Mouse (Mus musculus) hindbrain, embryonic 12.5 days (tissue): ENCODE data around the gene Fgfbp3. TPM values are rescaled to one million over a fixed set of nuclear protein-coding genes. Genes with fewer than 3 reads are reported as not detected.
"Not testable (repeated sequence)": the region's sequence is repeated elsewhere in the genome, so short reads cannot be mapped to it uniquely, and the experiment has no call there.

Experiments
- ATAC-seq: fragments of 200-750 bp; cut with Nextera tagmentation; 2 replicates; pipeline ENCODE4 v1.8.0; 2017; ENCODE audit warnings: moderate TSS enrichment; ENCODE audit not compliant: low FRiP score
- H3K27ac ChIP-seq: fragments of 300-500 bp; sonication (generic); 2 replicates; pipeline ENCODE4 v1.5.1; 2016; ENCODE audit warnings: mild to moderate bottlenecking
- H3K27me3 ChIP-seq: fragments of 300-500 bp; sonication (generic); 2 replicates; pipeline ENCODE4 v1.6.1; 2016; ENCODE audit warnings: mild to moderate bottlenecking
- H3K36me3 ChIP-seq: fragments of 300-500 bp; sonication (generic); 2 replicates; pipeline ENCODE4 v1.6.1; 2016; ENCODE audit warnings: mild to moderate bottlenecking
- H3K4me1 ChIP-seq: fragments of 300-500 bp; sonication (generic); 2 replicates; pipeline ENCODE4 v1.6.1; 2016
- H3K4me2 ChIP-seq: fragments of 300-500 bp; sonication (generic); replicated peaks from 2 replicates; pipeline ENCODE4 v1.6.1; 2016; ENCODE audit warnings: mild to moderate bottlenecking
- H3K4me3 ChIP-seq: fragments of 300-500 bp; sonication (generic); 2 replicates; pipeline ENCODE4 v1.5.1; 2016; ENCODE audit warnings: mild to moderate bottlenecking
- H3K9ac ChIP-seq: fragments of 300-500 bp; sonication (generic); 2 replicates; pipeline ENCODE4 v1.6.1; 2016; ENCODE audit warnings: mild to moderate bottlenecking, moderate library complexity
- H3K9me3 ChIP-seq: fragments of 300-500 bp; sonication (generic); replicated peaks from 2 replicates; pipeline ENCODE4 v1.6.1; 2016; ENCODE audit warnings: mild to moderate bottlenecking
- WGBS: fragments of 180-500 bp; shearing (Covaris S2); methylation state at CpG from one replicate; pipeline ENCODE4 v1.1.7; 2016; 5-methylcytosine and 5-hydroxymethylcytosine counted together
- polyA plus RNA-seq: library from polyadenylated mRNA; unstranded; fragments of >200 nt; fragmentation: Nextera tagmentation; extraction: Ambion mirVana; gene quantifications from 2 replicates; pipeline ENCODE4 v1.2.1, GENCODE M21; 2016

Fgfbp3 gene
- polyA plus RNA-seq, 1 experiment from 2014 or later: 42.7 TPM

DNA sequence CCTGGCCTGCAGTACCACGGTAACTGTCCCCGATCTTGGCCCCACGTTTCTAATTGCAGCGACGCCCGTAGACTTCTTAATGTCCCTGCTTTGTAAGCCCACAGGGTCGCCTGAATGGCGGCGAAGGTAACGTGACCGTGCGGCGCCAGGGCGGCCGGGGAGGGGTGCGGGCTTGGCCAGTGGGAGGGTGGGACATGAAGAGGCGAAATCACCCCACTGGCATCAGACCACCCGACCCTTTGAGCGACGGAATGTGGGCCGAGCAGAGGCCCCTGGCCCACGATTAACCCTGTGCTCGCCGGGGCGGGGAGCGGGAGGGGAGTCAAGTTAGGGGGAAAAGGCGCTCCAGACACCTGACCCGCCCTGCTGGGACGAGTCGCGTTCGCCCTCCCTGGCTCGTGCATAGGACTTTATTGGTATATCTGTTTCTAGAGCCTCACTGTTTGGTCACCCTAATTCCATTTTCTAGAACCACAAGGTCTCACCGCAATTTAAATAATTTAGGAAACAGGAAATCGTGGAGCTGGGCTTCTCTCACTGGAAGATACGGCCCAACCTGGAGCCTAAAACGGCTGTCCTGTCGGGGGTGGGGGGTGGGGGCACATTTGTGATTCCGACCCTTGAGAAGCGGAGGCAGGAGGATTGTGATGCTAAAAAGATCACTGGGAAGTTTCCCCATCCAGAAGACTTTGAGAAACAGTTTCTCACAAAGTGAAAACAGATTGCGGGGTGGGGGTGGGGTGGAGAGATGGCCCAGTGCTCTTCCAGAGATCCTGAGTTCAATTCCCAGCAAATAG lies 15.0 kb downstream of the Fgfbp3 start:
- no peaks in the 10 kb centered on the region for H3K9me3 ChIP-seq
- H3K4me2 ChIP-seq: peak overlapping the region; percentile 60
- H3K4me3 ChIP-seq: peak overlapping the region; percentile 48
- peak overlapping the region; percentile 79 for H3K27ac ChIP-seq
- no peaks in the 10 kb centered on the region for H3K36me3 ChIP-seq
- H3K9ac ChIP-seq: peak overlapping the region; percentile 74
- 0 out of 2 replicates have a peak, but pooled peaks cover 6% of the 10 kb centered on the region for H3K4me1 ChIP-seq
- no peaks in the 10 kb centered on the region for H3K27me3 ChIP-seq
- ATAC-seq: peak; percentile 95
- 1% methylated on average over 41 of the region's 41 CpGs for WGBS

GRCm38 (mm10) chr19:36903377-36903776 lies 16.0 kb downstream of the Fgfbp3 start:
- H3K27ac ChIP-seq: peak overlapping the region; percentile 79; the same call in 1 of the 2 replicates
- H3K36me3 ChIP-seq: no peaks in the 10 kb centered on the region
- H3K27me3 ChIP-seq: no peaks in the 10 kb centered on the region
- H3K9ac ChIP-seq: no peak overlapping the region
- WGBS: 28% methylated on average over 7 of the region's 7 CpGs
- 0 out of 2 replicates have a peak, but pooled peaks cover 6% of the 10 kb centered on the region for H3K4me1 ChIP-seq
- no peak for ATAC-seq
- no peaks in the 10 kb centered on the region for H3K9me3 ChIP-seq
- H3K4me3 ChIP-seq: no peak overlapping the region
- peak overlapping the region; percentile 60 for H3K4me2 ChIP-seq

GRCm38 (mm10) chr19:36897778-36898177 lies 21.6 kb downstream of the Fgfbp3 start:
- Histone ChIP-seq H3K4me2 (no peak overlapping the region), H3K9ac (no peak overlapping the region), H3K4me1 (peaks cover 16% of the 10 kb centered on the region), H3K27me3 (no peaks in the 10 kb centered on the region), H3K4me3 (no peak overlapping the region), H3K27ac (no peak overlapping the region; the same call in 1 of the 2 replicates), H3K9me3 (no peaks in the 10 kb centered on the region), H3K36me3 (peaks cover 17% of the 10 kb centered on the region)
- ATAC-seq: no peak
- 44% methylated on average over 9 of the region's 9 CpGs for WGBS

- Histone ChIP-seq H3K4me1 (peaks cover 16% of the 10 kb centered on the region), H3K9ac (0 out of 2 replicates have a peak overlapping the region, but pooled peaks have one; percentile 18), H3K36me3 (peaks cover 23% of the 10 kb centered on the region), H3K4me2 (peak overlapping the region; percentile 13; the same call in 1 of the 2 replicates), H3K4me3 (no peak overlapping the region), H3K27ac (peak overlapping the region; percentile 80), H3K27me3 (no peaks in the 10 kb centered on the region), H3K9me3 (no peaks in the 10 kb centered on the region)
- peak; percentile 93 for ATAC-seq
- WGBS: 15% methylated on average over 10 of the region's 10 CpGs
Observed at GRCm38 (mm10) chr19:36896791-36897569, 22.4 kb downstream of the Fgfbp3 start.

DNA sequence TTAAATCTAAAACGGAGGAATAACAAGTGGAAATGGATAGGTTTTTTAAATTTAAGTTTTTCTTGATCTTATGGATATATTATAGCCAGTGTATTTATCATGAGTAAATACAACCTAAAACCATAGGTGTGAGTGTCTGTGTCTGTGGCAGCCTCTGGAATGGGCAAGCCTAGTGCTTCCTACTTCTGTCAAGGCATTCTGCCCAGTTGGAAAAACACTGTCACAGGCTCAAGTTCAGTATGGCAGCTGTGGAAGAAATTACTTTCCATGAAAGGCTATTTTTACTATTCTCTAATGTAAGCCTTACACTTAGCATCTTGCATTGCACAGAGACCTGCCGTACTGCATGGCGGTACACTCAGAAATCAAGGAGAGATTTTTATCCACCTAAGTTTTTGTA lies 27.7 kb downstream of the Fgfbp3 start:
- 97% methylated on average over 3 of the region's 3 CpGs for WGBS
- H3K27me3 ChIP-seq: no peaks in the 10 kb centered on the region
- H3K4me2 ChIP-seq: no peak overlapping the region
- no peak overlapping the region for H3K4me3 ChIP-seq
- no peak overlapping the region for H3K9ac ChIP-seq
- peaks cover 69% of the 10 kb centered on the region for H3K36me3 ChIP-seq
- H3K27ac ChIP-seq: no peak overlapping the region
- ATAC-seq: no peak
- no peaks in the 10 kb centered on the region for H3K9me3 ChIP-seq
- peaks cover 9% of the 10 kb centered on the region for H3K4me1 ChIP-seq

DNA sequence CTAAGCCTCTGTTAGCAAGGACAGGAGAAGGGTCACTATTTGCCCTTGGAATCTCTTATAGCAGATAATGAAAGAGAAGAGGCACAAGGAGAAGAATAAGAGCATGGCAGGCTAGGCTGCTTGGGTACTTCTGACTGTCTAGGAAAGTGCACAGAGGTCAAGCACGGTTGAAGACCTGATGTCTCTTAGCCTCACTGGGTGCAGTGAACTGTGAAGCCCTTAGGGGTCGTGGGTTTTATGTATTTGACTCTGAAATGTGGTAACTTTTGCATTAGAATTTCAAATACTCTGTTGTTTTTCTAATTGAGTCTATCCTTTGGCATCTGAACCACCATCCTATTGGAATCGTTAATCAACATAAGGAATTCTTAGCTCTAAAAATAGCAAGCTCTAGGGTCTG lies 31.7 kb downstream of the Fgfbp3 start:
- WGBS: 47% methylated on average over 3 of the region's 3 CpGs
- H3K9ac ChIP-seq: no peak overlapping the region
- H3K27ac ChIP-seq: no peak overlapping the region
- no peak for ATAC-seq
- no peak overlapping the region for H3K4me3 ChIP-seq
- H3K4me2 ChIP-seq: no peak overlapping the region
- H3K9me3 ChIP-seq: no peaks in the 10 kb centered on the region
- H3K4me1 ChIP-seq: no peaks in the 10 kb centered on the region
- H3K27me3 ChIP-seq: no peaks in the 10 kb centered on the region
- H3K36me3 ChIP-seq: peaks cover 87% of the 10 kb centered on the region

GRCm38 (mm10) chr19:36886316-36886715 lies 33.1 kb downstream of the Fgfbp3 start:
- ATAC-seq: no peak
- Histone ChIP-seq H3K4me2 (no peak overlapping the region), H3K36me3 (peaks cover 88% of the 10 kb centered on the region), H3K27ac (no peak overlapping the region), H3K9me3 (no peaks in the 10 kb centered on the region), H3K27me3 (no peaks in the 10 kb centered on the region), H3K9ac (no peak overlapping the region), H3K4me1 (no peaks in the 10 kb centered on the region), H3K4me3 (no peak overlapping the region)
- WGBS: 73% methylated on average over 2 of the region's 2 CpGs

- Histone ChIP-seq H3K4me3 (no peak overlapping the region), H3K27ac (no peak overlapping the region), H3K4me2 (no peak overlapping the region), H3K9ac (no peak overlapping the region), H3K27me3 (no peaks in the 10 kb centered on the region), H3K36me3 (peaks cover 81% of the 10 kb centered on the region), H3K4me1 (no peaks in the 10 kb centered on the region), H3K9me3 (no peaks in the 10 kb centered on the region)
- WGBS: 83% methylated on average over 6 of the region's 6 CpGs
- ATAC-seq: no peak
Observed at GRCm38 (mm10) chr19:36883119-36883518, 36.3 kb downstream of the Fgfbp3 start.

DNA sequence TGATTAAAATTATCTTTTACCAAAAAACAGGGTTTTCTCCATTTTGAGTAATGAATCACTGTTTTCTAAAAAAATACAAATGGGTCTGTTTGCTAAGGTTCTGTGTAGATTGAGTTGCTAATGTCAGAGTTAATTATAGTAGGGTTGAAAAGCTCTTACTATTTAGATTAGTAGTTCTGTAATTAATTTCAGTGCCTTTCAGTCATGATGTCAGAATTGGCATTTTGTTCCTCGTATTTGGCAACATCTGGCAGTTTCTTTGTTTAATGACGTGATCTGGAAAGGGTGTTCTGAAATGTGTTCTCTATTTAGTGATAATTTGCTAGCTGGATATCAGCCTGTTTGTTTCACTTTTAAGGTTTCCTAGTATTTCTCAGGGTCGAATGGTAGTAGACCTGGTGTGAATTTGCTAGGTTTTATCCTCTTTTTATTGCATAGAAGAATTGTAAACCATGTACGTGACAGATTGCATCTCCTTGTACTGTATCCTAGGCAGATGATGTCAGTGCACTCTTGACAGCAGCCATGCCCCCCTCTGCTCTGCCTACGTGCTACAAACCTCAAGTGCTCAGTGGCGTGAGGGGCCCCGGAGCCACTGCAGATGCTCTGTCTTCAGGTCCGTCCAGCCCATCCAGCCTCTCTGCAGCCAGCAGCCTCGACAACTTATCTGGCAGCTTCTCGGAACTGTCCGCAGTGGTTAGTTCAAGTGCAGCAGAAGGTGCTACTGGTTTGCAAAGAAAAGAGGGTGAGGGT lies 40.5 kb downstream of the Fgfbp3 start:
- Histone ChIP-seq H3K4me2 (no peak overlapping the region), H3K4me3 (no peak overlapping the region), H3K27me3 (no peaks in the 10 kb centered on the region), H3K36me3 (peaks cover 85% of the 10 kb centered on the region), H3K27ac (no peak overlapping the region), H3K9me3 (no peaks in the 10 kb centered on the region), H3K4me1 (no peaks in the 10 kb centered on the region), H3K9ac (no peak overlapping the region)
- no peak for ATAC-seq
- 84% methylated on average over 11 of the region's 11 CpGs for WGBS

DNA sequence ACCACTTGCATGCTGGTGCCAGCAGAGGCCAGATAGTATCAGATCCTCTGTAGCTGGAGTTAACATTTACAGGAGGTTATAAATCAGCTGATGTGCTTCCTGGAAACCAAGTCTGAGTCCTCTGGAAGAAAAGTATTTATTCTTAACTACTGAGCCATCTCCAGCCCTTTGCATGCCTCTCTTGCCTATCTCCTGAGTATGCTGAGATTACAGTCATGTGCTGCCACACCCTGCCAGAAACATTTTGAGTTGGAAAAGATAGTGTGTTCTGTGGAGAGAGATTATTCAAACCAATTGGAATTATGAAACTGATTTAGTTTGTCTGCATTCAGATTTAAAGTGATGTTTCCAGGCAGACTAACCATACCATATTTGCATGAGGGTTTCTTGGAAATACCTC lies 42.1 kb downstream of the Fgfbp3 start:
- ATAC-seq: no peak

DNA sequence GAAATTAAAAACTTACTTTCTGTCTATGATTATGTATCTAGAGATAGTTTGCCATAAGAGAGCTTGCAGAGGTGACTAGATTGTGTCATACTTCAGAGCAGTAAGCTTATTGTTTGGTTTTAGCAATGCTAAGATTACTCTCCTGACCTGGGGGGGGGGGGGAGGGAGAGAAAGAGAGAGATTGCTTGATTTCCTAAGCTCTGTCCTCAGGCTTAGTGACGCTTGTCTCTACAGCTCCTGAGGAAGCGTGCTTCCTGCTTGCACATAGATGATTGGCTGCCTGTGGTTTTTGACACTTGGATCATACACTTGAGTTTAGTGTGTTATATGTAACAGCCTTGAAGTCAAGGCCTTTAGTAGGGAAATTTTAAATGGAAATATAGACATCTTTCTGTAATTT lies 44.8 kb downstream of the Fgfbp3 start:
- Histone ChIP-seq H3K4me1 (no peaks in the 10 kb centered on the region), H3K27ac (no peak overlapping the region), H3K4me2 (no peak overlapping the region), H3K4me3 (no peak overlapping the region), H3K36me3 (peaks cover 75% of the 10 kb centered on the region), H3K9me3 (no peaks in the 10 kb centered on the region), H3K27me3 (no peaks in the 10 kb centered on the region), H3K9ac (no peak overlapping the region)
- 96% methylated on average over 2 of the region's 2 CpGs for WGBS
- no peak for ATAC-seq

More for the DNA sequence above, 42.1 kb downstream of the Fgfbp3 start:
- Histone ChIP-seq H3K9me3 (no peaks in the 10 kb centered on the region), H3K4me3 (no peak overlapping the region), H3K4me2 (no peak overlapping the region), H3K27ac (no peak overlapping the region), H3K27me3 (no peaks in the 10 kb centered on the region), H3K36me3 (peaks cover 83% of the 10 kb centered on the region), H3K9ac (no peak overlapping the region), H3K4me1 (no peaks in the 10 kb centered on the region)

- not testable (repeated sequence) for H3K4me1 ChIP-seq, H3K27ac ChIP-seq, H3K27me3 ChIP-seq, H3K4me3 ChIP-seq, H3K9ac ChIP-seq, H3K9me3 ChIP-seq, H3K4me2 ChIP-seq, ATAC-seq
- 84% methylated on average over 3 of the region's 3 CpGs for WGBS
- peaks cover 73% of the 10 kb centered on the region for H3K36me3 ChIP-seq
Observed at GRCm38 (mm10) chr19:36868675-36869074, 50.7 kb downstream of the Fgfbp3 start.
